Mouse (Mus musculus): Measurements from ENCODE around the gene Btnl6. TPM values are rescaled to one million over a fixed set of nuclear protein-coding genes. Genes with fewer than 3 reads are reported as not detected.
A peak's percentile ranks its signal among the peaks of the same experiment; 100 is the strongest.

Btnl6 gene
- not detected in 2 replicates for polyA plus RNA-seq (2012; ENCODE audit: insufficient read depth, insufficient read length, missing spikeins)

GRCm38 (mm10) chr17:34517252-34517651 lies at the start of gene Btnl6:
Gene Btnl6, minus strand, starts transcription at chr17:34517352.
- no peak within 1 kb of the TSS for H3K27ac ChIP-seq (replicated peaks; ENCODE audit: low read depth, low read length)
- H3K4me3 ChIP-seq (ENCODE audit: insufficient read depth, low read depth, low read length) = no peak within 1 kb of the TSS
- no peaks in the 10 kb centered on the region for H3K4me1 ChIP-seq (ENCODE audit: control insufficient read depth, insufficient read depth, insufficient read length, low read length)

- H3K4me3 ChIP-seq (ENCODE audit: insufficient read depth, low read depth, low read length) = peak overlapping the region; percentile 67
- H3K27ac ChIP-seq (replicated peaks; ENCODE audit: low read depth, low read length) = peak overlapping the region; percentile 100
- H3K4me1 ChIP-seq (ENCODE audit: control insufficient read depth, insufficient read depth, insufficient read length, low read length) = peaks cover 4% of the 10 kb centered on the region
These were observed 47.6 kb upstream of the Btnl6 start for GRCm38 (mm10) chr17:34564796-34565195.

- peaks cover 7% of the 10 kb centered on the region for H3K4me1 ChIP-seq (ENCODE audit: control insufficient read depth, insufficient read depth, insufficient read length, low read length)
- peak within 1 kb of the TSS; percentile 67 for H3K4me3 ChIP-seq (ENCODE audit: insufficient read depth, low read depth, low read length)
- H3K27ac ChIP-seq (replicated peaks; ENCODE audit: low read depth, low read length) = peak within 1 kb of the TSS; percentile 100
These were observed 46.9 kb upstream of the Btnl6 start, which contains the start of gene Notch4 for GRCm38 (mm10) chr17:34564003-34564421. Gene Notch4, plus strand, starts transcription at chr17:34564268.

- Histone ChIP-seq H3K4me3 (ENCODE audit: insufficient read depth, low read depth, low read length) (no peak overlapping the region), H3K4me1 (ENCODE audit: control insufficient read depth, insufficient read depth, insufficient read length, low read length) (peaks cover 7% of the 10 kb centered on the region), H3K27ac (replicated peaks; ENCODE audit: low read depth, low read length) (peak overlapping the region; percentile 81)
These were observed 46.2 kb upstream of the Btnl6 start for GRCm38 (mm10) chr17:34563354-34563753.

GRCm38 (mm10) chr17:34562595-34562994 lies 45.4 kb upstream of the Btnl6 start:
- H3K4me3 ChIP-seq (ENCODE audit: insufficient read depth, low read depth, low read length) = no peak overlapping the region
- peak overlapping the region; percentile 39; the same call in 1 of the 2 replicates for H3K27ac ChIP-seq (replicated peaks; ENCODE audit: low read depth, low read length)
- H3K4me1 ChIP-seq (ENCODE audit: control insufficient read depth, insufficient read depth, insufficient read length, low read length) = peaks cover 8% of the 10 kb centered on the region

DNA sequence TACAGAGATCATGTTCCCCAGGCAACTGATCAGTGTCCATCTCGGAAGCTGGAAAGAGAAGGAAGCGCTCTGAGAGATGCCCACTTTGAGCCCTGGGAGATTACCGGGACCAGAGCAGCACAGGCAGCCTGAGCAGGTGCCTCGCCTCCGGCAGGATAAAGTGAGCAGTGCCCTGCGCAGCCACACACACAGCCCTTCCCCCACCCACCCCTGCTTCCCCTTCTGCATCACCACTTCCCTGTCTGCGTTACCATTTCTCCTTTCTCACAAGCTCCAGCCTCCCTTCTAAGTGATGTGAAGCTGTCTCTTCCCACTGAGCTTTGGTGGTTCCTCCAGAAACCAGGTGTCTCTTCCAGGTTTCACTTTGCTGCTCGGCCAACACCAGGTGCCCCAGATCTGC lies 44.0 kb upstream of the Btnl6 start:
- peak overlapping the region; percentile 35 for H3K4me3 ChIP-seq (ENCODE audit: insufficient read depth, low read depth, low read length)
- peaks cover 21% of the 10 kb centered on the region for H3K4me1 ChIP-seq (ENCODE audit: control insufficient read depth, insufficient read depth, insufficient read length, low read length)
- peak overlapping the region; percentile 86 for H3K27ac ChIP-seq (replicated peaks; ENCODE audit: low read depth, low read length)

DNA sequence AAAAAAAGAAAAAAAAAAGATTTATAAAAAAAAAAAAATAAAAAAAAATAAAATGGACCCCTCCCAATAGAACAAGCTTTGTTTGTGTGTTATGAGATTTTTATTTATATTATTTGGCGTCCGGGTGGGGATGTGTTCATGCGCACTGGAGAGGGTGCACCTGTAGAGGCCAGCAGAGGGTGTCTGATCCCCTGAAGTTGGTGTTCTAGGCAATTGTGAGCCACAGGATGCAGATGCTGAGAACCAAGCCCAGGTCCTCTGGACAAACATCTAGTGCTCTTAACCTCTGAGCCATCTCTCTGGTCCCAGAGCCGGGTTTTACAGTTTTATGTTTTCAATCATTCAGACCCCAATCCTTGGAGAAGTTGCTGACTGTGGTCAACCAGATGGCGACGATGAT lies 43.3 kb upstream of the Btnl6 start:
- Histone ChIP-seq H3K4me3 (ENCODE audit: insufficient read depth, low read depth, low read length) (no peak overlapping the region), H3K4me1 (ENCODE audit: control insufficient read depth, insufficient read depth, insufficient read length, low read length) (peaks cover 26% of the 10 kb centered on the region), H3K27ac (replicated peaks; ENCODE audit: low read depth, low read length) (peak overlapping the region; percentile 40; the same call in 1 of the 2 replicates)

- Histone ChIP-seq H3K4me1 (ENCODE audit: control insufficient read depth, insufficient read depth, insufficient read length, low read length) (peaks cover 28% of the 10 kb centered on the region), H3K27ac (replicated peaks; ENCODE audit: low read depth, low read length) (no peak overlapping the region), H3K4me3 (ENCODE audit: insufficient read depth, low read depth, low read length) (no peak overlapping the region)
These were observed 42.7 kb upstream of the Btnl6 start for GRCm38 (mm10) chr17:34559895-34560294.

GRCm38 (mm10) chr17:34559116-34559515 lies 42.0 kb upstream of the Btnl6 start:
- H3K4me1 ChIP-seq (ENCODE audit: control insufficient read depth, insufficient read depth, insufficient read length, low read length) = peaks cover 28% of the 10 kb centered on the region
- peak overlapping the region; percentile 26; the same call in 1 of the 2 replicates for H3K27ac ChIP-seq (replicated peaks; ENCODE audit: low read depth, low read length)
- no peak overlapping the region for H3K4me3 ChIP-seq (ENCODE audit: insufficient read depth, low read depth, low read length)

DNA sequence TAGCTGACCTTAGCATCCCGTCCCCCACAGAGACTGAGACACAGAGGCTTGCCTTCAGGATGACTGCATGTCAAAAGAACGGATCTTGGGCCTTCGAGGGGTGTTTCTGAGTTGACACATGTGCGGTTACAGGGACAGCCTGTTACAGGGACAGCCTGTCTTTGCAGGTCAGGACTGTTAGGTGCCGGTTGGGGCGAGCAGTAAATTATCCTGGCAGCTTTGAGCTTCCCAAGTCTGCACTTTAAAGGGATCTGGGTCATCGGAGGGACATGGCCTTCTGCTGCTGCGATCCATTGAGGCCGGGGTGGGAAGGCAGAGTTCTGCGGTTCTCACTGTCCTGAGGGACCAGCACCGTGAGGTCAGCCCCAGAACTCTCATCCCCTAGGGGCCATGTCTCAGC lies 40.3 kb upstream of the Btnl6 start:
- Histone ChIP-seq H3K4me3 (ENCODE audit: insufficient read depth, low read depth, low read length) (no peak overlapping the region), H3K27ac (replicated peaks; ENCODE audit: low read depth, low read length) (peak overlapping the region; percentile 94), H3K4me1 (ENCODE audit: control insufficient read depth, insufficient read depth, insufficient read length, low read length) (peaks cover 28% of the 10 kb centered on the region)

GRCm38 (mm10) chr17:34556406-34556805 lies 39.3 kb upstream of the Btnl6 start:
- H3K27ac ChIP-seq (replicated peaks; ENCODE audit: low read depth, low read length) = peak overlapping the region; percentile 94
- H3K4me3 ChIP-seq (ENCODE audit: insufficient read depth, low read depth, low read length) = no peak overlapping the region
- H3K4me1 ChIP-seq (ENCODE audit: control insufficient read depth, insufficient read depth, insufficient read length, low read length) = peaks cover 24% of the 10 kb centered on the region

DNA sequence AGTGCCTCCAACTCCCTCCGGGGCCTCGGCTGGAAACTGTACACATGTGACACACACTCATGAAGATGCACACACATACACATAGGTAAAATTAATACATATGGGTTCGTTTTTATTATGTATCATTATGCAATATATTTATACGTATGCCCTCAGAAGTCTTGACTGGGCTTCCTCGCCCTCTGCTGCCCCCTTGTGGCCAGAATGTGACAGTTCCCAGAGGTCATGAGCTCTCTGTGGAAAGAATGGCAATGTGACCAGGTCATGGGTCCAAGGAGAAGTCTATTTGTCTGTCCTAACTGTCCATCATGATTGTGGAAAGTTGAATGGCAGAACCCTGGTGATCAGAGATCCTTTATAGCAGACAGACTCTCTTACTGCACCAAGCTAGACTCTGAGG lies 38.3 kb upstream of the Btnl6 start:
- no peak overlapping the region for H3K4me3 ChIP-seq (ENCODE audit: insufficient read depth, low read depth, low read length)
- peaks cover 24% of the 10 kb centered on the region for H3K4me1 ChIP-seq (ENCODE audit: control insufficient read depth, insufficient read depth, insufficient read length, low read length)

DNA sequence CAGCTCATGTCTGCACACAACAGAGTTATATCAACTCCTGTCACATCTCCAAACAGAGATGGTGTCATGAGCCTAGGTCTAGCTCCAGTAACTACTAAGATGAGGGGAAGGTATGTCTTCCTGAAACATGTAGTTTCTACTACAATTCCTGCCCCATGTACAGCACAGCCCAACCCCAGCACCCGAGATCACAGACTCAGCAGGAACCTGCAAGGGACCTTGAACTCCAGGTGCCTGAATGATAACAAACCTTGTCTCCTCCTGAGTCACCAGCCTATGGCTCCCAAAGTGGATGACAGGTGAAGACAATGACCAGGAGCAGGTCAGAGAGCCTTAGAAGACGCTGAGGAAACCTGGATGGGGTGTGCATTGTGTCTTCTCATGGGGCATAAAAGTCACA lies 32.7 kb upstream of the Btnl6 start:
- Histone ChIP-seq H3K4me3 (ENCODE audit: insufficient read depth, low read depth, low read length) (no peak overlapping the region), H3K27ac (replicated peaks; ENCODE audit: low read depth, low read length) (no peak overlapping the region), H3K4me1 (ENCODE audit: control insufficient read depth, insufficient read depth, insufficient read length, low read length) (no peaks in the 10 kb centered on the region)

More for the DNA sequence above, 38.3 kb upstream of the Btnl6 start:
- peak overlapping the region; percentile 96 for H3K27ac ChIP-seq (replicated peaks; ENCODE audit: low read depth, low read length)

- no peak overlapping the region for H3K4me3 ChIP-seq (ENCODE audit: insufficient read depth, low read depth, low read length)
- H3K27ac ChIP-seq (replicated peaks; ENCODE audit: low read depth, low read length) = no peak overlapping the region
- no peaks in the 10 kb centered on the region for H3K4me1 ChIP-seq (ENCODE audit: control insufficient read depth, insufficient read depth, insufficient read length, low read length)
These were observed 32.0 kb upstream of the Btnl6 start for GRCm38 (mm10) chr17:34549156-34549555.

- no peak overlapping the region for H3K4me3 ChIP-seq (ENCODE audit: insufficient read depth, low read depth, low read length)
- no peaks in the 10 kb centered on the region for H3K4me1 ChIP-seq (ENCODE audit: control insufficient read depth, insufficient read depth, insufficient read length, low read length)
- H3K27ac ChIP-seq (replicated peaks; ENCODE audit: low read depth, low read length) = no peak overlapping the region
These were observed 30.4 kb upstream of the Btnl6 start for GRCm38 (mm10) chr17:34547601-34548000.

DNA sequence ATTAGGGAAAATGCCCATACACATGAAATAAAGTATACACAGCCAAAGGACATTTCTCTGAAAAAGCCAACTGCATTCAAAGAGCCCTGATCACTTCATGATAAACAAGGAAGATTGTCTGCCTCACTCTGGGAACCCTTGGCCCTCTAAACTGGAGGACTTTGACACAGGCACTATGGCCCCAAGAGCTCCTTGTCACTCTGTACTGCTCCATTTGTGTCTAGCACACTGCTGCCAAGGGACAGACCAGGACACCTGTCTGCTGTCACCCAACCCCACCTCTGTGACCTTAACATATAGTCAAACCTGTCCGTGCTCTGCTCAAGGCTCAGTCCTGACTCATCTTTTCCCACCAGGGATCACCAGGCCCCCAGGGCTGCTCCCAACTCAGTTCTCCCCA lies 29.6 kb upstream of the Btnl6 start:
- Histone ChIP-seq H3K27ac (replicated peaks; ENCODE audit: low read depth, low read length) (no peak overlapping the region), H3K4me1 (ENCODE audit: control insufficient read depth, insufficient read depth, insufficient read length, low read length) (no peaks in the 10 kb centered on the region), H3K4me3 (ENCODE audit: insufficient read depth, low read depth, low read length) (no peak overlapping the region)
